Mouse (Mus musculus) frontal cortex, adult (tissue): ENCODE data around the gene Idh2.
"Not testable (repeated sequence)": the region's sequence is repeated elsewhere in the genome, so short reads cannot be mapped to it uniquely, and the experiment has no call there.

Experiments
- ATAC-seq: cut with Nextera tagmentation; 2 replicates; pipeline ENCODE4 v1.9.2; 2017; ENCODE audit warnings: mild to moderate bottlenecking, moderate library complexity, mixed read lengths; ENCODE audit not compliant: low TSS enrichment

The Idh2 gene

GRCm38 (mm10) chr7:80115224-80115590 is at the start of gene Idh2:
Gene Idh2, minus strand, starts transcription at chr7:80115392.
- ATAC-seq, result peak; percentile 81

DNA sequence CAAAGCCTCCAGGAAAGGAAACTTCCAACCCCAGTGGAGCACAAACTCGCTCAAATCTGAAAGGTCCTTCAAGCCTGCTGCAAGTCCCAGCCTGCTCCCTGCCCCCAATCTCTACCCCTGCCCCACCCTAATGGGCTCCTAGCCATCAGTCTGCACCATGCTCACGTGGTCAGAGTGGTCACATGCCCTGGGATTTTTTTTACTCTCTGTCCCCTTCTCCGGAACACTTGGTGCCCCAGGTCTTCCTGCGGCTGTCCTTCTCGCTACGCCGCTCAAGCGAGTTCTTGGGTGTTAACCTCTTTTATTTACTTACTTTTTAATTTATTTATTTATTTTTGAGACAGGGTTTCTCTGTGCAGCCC is 45.7 kb upstream of the Idh2 start:
- ATAC-seq, result no peak

DNA sequence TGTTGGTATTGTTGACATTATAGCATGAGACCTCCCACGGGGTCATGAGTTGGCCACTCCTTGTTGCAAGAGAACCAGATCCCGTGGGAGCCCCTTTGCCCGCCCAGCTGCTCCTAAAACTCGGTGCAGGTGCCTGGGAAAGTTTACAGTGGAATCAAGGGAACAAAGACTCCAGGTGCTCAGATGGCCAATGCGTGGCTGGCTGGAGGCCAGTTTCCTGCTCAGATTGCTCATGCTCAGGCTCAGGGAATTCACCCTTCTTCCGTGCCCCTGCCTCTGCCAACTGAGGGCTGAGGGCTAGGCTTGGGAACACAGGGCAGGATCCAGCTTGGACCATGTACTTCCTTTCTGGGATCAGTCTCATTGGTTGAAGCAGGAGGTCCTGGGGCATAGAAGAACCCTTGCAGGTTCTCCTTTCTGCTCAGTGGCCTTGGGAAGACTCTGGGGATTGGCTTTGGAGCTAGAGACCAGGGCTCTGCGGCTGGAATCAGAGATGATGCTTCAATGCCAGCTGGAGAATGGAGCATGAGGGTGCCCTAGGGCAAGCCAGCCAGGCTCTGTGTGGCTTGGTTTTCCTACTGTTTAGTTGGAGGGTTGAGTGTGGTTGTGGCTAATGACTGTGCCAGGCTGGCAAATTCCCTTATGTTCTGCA is 45.2 kb upstream of the Idh2 start:
- ATAC-seq, result no peak

GRCm38 (mm10) chr7:80158496-80159268 is 43.5 kb upstream of the Idh2 start:
- ATAC-seq, result no peak

DNA sequence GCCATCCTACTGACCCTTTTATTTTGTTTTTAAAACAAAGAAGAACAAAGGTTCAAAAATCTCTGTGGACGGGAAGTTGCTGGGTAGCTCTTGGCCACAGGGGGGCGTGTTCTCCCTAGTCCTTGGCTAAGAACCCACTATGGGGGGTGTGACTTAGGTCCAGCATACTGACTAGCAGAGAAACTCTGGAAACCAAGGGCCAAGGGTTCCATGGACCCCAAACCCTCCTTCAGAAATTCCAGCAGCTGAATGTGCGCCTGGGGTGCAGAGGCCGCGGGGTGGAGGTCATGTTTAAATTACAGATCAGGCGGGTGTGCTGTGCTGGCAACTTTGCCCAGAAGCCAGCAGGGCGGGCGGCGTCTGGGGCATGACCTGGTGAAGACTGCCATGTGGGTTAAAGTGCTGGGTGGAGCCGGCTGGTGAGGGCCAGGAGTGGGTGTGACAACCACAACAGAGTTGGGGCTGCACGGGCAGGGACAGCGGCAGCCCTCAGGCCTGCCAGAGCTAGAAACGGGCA is 41.6 kb upstream of the Idh2 start:
- ATAC-seq, result no peak

DNA sequence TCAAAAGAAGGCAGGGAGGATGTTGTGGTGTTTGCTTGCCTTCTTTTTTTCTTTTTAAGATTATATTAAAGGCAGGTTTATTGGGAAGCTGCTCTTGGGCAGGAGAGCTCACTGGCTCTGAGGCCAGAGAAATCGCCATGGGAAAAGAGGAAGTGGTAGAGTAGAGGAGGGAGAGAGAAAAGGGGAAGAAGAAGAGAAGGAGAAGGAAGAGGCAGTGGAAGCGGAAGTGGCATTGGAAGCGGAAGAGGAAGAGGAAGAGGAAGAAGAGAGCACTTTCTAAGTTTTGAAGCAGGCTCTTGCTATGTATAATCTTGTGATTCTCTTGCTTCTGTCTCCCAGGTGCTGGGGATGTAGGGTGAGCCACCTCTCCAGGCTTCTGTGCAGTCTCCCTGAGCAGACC is 39.5 kb upstream of the Idh2 start:
- no peak for ATAC-seq

GRCm38 (mm10) chr7:80152756-80153155 is 37.6 kb upstream of the Idh2 start:
- ATAC-seq, result no peak

DNA sequence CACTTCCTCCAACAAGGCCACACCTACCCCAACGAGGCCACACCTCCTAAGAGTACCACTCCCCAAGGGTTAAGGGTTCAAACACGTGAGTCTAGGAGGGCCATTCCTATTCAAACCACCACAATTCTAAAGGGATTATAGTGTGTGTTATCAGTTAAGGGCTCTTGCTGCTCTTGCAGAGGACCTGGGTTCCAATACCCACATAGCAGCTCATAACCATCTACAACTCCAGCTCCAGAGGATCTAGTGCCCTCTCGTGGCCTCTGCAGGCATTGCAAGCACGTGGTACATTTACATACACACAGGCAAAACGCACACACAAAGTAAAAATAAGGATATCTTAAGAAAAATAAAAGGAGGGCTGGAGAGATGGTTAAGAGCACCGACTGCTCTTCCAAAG is 37.0 kb upstream of the Idh2 start:
- no peak for ATAC-seq

DNA sequence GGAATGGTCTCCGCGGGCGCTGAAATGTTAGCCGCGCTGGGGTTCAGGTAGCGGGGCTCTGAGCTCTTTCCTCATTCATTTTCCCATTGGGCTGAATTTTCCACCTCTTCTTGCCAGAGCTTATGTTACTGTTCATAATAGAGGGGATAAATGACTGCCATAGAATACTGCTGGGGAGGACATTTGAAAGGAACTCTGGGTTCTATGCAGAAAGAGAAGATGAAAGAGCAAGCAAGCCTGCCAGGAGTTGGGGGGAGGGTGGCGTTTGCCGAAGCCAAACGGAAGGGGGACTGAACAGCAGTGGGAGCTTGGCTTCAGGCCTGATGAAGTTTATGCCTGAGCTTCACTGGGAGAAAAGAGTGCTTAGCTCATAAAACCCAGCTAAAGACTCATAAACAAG is 34.2 kb upstream of the Idh2 start:
- peak; percentile 59; the same call in 1 of the 2 replicates for ATAC-seq

DNA sequence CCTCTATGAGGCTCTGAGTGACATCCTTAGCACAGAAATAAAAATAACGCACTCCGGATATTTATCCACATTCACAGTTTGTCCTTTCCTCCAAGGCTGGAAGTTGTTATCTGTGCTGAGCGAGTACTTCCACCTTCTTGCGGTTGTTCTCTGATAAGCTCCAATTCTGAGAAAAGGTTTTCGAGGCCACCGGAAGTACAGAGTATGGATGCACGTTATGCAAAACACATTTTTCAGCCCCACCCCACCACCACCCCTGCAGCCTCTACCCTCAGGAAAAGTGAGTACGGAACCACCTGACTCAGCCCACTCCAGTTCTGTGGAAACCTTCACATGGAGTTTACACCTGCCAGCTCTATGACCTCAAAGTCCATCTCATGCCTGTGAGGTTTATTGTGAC is 30.9 kb upstream of the Idh2 start:
- ATAC-seq, result no peak

DNA sequence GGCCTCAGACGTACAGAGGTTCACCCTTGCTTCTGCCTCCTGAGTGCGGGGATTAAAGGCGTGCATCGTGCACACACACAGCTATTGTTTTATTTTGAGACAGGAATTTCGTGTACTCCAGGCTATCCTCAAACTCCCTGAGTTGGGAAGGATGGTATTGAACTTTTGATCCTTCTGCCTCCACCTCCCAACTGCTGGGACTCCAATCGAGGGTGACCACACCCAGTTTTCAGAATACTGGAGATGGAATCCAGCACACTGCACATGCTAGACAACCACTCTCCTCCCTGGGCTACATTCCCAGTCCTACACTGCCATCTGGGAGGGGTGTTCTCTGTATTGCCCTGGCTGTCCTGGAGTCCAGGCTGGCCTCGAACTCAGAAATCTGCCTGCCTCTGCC is 29.5 kb upstream of the Idh2 start:
- ATAC-seq, result no peak

GRCm38 (mm10) chr7:80143331-80144273 is 28.4 kb upstream of the Idh2 start:
- ATAC-seq, result peak; percentile 81

GRCm38 (mm10) chr7:80140815-80141214 is 25.6 kb upstream of the Idh2 start:
- ATAC-seq, result peak; percentile 72; the same call in 1 of the 2 replicates

- no peak for ATAC-seq
These were observed 23.2 kb upstream of the Idh2 start for GRCm38 (mm10) chr7:80138375-80138774.

DNA sequence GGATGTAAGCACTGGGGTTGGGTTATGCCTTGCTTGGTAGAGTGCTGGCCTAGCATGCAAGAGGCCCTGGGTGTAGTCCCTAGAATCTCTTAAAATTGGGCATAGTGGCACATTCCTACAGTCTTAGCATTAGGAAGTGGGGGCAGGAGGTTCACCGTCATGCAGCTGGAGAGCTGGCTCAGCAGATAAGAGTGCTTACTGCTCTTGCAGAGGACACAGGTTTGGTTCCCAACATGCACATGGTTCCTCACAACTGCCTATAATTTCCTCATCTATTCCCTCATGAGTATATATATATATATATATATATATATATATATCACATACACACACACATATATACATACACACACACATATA is 20.0 kb upstream of the Idh2 start:
- no peak for ATAC-seq

- ATAC-seq, result peak; percentile 47; the same call in 1 of the 2 replicates
These were observed 19.4 kb upstream of the Idh2 start for GRCm38 (mm10) chr7:80134454-80135172.

- ATAC-seq, result 0 out of 2 replicates have a peak, but pooled peaks have one; percentile 13
These were observed 17.3 kb upstream of the Idh2 start for GRCm38 (mm10) chr7:80132541-80132940.

DNA sequence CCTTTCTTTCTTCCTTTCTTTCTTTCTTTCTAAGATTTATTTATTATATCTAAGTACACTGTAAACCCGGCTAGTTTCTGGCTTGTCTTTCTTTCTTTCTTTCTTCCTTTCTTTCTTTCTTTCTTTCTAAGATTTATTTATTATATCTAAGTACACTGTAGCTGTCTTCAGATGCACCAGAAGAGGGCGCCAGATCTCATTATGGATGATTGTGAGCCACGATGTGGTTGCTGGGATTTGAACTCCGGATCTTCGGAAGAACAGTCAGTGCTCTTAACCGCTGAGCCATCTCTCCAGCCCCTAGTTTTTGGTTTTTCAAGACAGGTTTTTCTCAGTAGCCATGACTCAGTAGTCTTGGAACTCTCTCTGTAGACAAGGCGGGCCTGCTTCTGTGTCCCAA is 16.1 kb upstream of the Idh2 start:
- not testable (repeated sequence) for ATAC-seq

DNA sequence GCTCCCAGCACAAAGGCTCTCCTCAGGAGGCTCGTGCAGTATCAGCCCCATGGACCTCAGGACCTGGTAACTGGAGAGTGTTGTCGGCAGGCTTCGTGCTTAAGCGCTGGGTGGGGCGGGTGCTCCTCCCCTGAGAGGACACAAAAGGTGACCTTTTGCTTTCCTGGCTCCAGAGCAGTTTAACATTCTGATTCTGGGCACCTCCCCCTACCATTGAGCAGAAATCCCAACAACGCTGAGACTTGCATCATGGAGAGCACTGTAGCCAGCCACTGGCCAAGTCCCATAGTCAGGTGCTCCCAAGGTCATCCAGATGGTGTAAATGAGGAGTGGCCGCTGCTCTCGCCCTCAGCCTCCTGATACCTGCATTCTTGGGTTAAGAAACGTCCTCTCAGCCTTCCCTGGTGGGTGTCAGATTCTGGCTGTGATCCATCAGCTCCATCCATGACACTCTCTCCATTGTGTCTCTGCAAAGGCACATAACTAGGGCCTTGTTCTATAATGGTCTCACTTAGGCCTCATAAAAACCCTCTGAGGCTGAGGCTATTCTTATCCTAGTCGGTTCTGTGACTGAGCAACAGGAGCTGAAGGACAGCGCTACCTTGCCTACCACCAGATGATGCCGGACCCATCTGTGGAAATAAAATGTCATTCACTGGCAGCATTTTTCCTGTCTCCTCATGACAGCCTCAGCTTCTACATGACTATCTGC is 15.3 kb upstream of the Idh2 start:
- ATAC-seq, result no peak

DNA sequence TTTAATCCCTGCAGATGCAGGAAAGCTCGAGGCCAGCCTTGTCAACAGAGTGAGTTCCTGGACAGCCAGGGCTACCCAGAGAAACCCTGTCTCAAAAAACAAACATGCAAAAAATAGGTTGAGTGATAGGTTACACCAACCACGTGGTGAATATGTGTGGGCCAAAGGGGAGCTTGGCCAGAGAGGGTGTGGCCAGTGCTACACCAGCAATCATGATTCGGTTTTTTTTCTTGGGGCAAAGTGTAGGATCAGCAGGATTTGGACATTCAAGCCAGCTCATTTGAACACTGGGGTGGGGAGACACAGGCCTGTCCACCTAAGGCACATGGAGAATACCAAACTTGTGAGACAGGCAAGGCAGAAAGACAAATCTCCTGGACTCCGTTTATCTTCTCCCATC is 14.1 kb upstream of the Idh2 start:
- no peak for ATAC-seq

DNA sequence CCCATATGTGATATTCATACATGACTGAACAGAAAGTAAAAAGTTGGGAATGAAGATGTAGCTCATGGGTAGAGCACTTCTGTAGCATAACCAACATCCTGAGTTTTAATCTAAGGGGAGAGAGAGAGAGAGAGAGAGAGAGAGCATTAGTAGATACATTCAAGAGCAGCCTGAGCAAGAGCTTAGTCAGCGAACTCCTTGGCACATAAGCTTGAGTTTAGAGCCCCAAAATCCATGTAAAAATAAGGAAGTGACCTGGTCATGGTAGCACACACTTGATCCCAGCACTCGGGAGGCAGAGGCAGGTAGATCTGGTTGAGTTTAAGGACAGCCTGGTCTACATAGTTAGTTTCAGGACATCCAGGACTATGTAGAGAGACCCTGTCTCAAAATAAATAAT is 8.5 kb upstream of the Idh2 start:
- no peak for ATAC-seq
